Mouse (Mus musculus) brain, embryonic 14.5 days (tissue): ENCODE results near the gene Pcyt2.

Experiments
- CTCF ChIP-seq: fragments of 200-500 bp; IDR thresholded peaks from 2 replicates; pipeline ENCODE4 v1.5.1; 2012; ENCODE audit warnings: inconsistent platforms, mild to moderate bottlenecking, moderate library complexity, borderline replicate concordance; ENCODE audit not compliant: insufficient read depth, insufficient read length; ENCODE audit errors: extremely low read depth
- POLR2A ChIP-seq: fragments of 200-500 bp; IDR thresholded peaks from 2 replicates; pipeline ENCODE4 v1.6.1; 2012; ENCODE audit warnings: mild to moderate bottlenecking, inconsistent platforms, borderline replicate concordance; ENCODE audit not compliant: poor library complexity, insufficient read depth, insufficient read length, severe bottlenecking; ENCODE audit errors: extremely low read depth

- TF ChIP-seq CTCF (no peak), POLR2A (no peak)
Observed at GRCm38 (mm10) chr11:120571122-120571521, 46.6 kb downstream of the Pcyt2 start.
